Mouse (Mus musculus): Measurements from ENCODE around the gene Cog6. TPM values are rescaled to one million over a fixed set of nuclear protein-coding genes. Genes with fewer than 3 reads are reported as not detected.

Gene Cog6
- polyA plus RNA-seq, 1 experiment from 2014 or later, result 59.0 TPM

GRCm38 (mm10) chr3:52963441-52963840 lies 53.6 kb downstream of the Cog6 start:
- Histone ChIP-seq H3K9ac (ENCODE audit: low read depth, low read length) (no peak overlapping the region), H3K4me3 (ENCODE audit: low read depth, low read length) (no peak overlapping the region), H3K36me3 (ENCODE audit: control insufficient read depth, insufficient read depth, low read length) (no peaks in the 10 kb centered on the region), H3K4me2 (no peak overlapping the region), H3K4me1 (ENCODE audit: control insufficient read depth, insufficient read depth, low read length) (peaks cover 5% of the 10 kb centered on the region; the same call in 1 of the 2 replicates), H3K27ac (ENCODE audit: low read depth, low read length) (no peak overlapping the region), H3K9me3 (replicated peaks; ENCODE audit: control insufficient read depth, low read length) (no peaks in the 10 kb centered on the region; the same call in 1 of the 2 replicates), H3K27me3 (ENCODE audit: control insufficient read depth, insufficient read depth, low read length) (no peaks in the 10 kb centered on the region)
- no peak for ATAC-seq (replicated peaks; ENCODE audit: insufficient number of reproducible peaks, low FRiP score, low TSS enrichment)
- WGBS (ENCODE audit: insufficient replicate concordance), result 87% methylated on average over 8 of the region's 8 CpGs

- H3K4me3 ChIP-seq (ENCODE audit: low read depth, low read length), result no peak overlapping the region
- no peak for ATAC-seq (replicated peaks; ENCODE audit: insufficient number of reproducible peaks, low FRiP score, low TSS enrichment)
These were observed 54.6 kb downstream of the Cog6 start for GRCm38 (mm10) chr3:52962391-52962790.

GRCm38 (mm10) chr3:52961661-52962060 lies 55.4 kb downstream of the Cog6 start:
- ATAC-seq (replicated peaks; ENCODE audit: insufficient number of reproducible peaks, low FRiP score, low TSS enrichment), result no peak
- H3K9ac ChIP-seq (ENCODE audit: low read depth, low read length), result no peak overlapping the region
- peaks cover 5% of the 10 kb centered on the region; the same call in 1 of the 2 replicates for H3K4me1 ChIP-seq (ENCODE audit: control insufficient read depth, insufficient read depth, low read length)
- WGBS (ENCODE audit: insufficient replicate concordance), result 76% methylated on average over 3 of the region's 3 CpGs
- no peak overlapping the region for H3K4me2 ChIP-seq
- H3K9me3 ChIP-seq (replicated peaks; ENCODE audit: control insufficient read depth, low read length), result no peaks in the 10 kb centered on the region; the same call in 1 of the 2 replicates
- H3K27me3 ChIP-seq (ENCODE audit: control insufficient read depth, insufficient read depth, low read length), result no peaks in the 10 kb centered on the region
- no peak overlapping the region for H3K27ac ChIP-seq (ENCODE audit: low read depth, low read length)
- no peaks in the 10 kb centered on the region for H3K36me3 ChIP-seq (ENCODE audit: control insufficient read depth, insufficient read depth, low read length)
- H3K4me3 ChIP-seq (ENCODE audit: low read depth, low read length), result no peak overlapping the region

More at GRCm38 (mm10) chr3:52962391-52962790, 54.6 kb downstream of the Cog6 start:
- peaks cover 5% of the 10 kb centered on the region; the same call in 1 of the 2 replicates for H3K4me1 ChIP-seq (ENCODE audit: control insufficient read depth, insufficient read depth, low read length)
- H3K27ac ChIP-seq (ENCODE audit: low read depth, low read length), result no peak overlapping the region
- H3K27me3 ChIP-seq (ENCODE audit: control insufficient read depth, insufficient read depth, low read length), result no peaks in the 10 kb centered on the region
- H3K9ac ChIP-seq (ENCODE audit: low read depth, low read length), result no peak overlapping the region
- WGBS (ENCODE audit: insufficient replicate concordance), result 91% methylated on average over 14 of the region's 14 CpGs
- no peak overlapping the region for H3K4me2 ChIP-seq
- H3K9me3 ChIP-seq (replicated peaks; ENCODE audit: control insufficient read depth, low read length), result no peaks in the 10 kb centered on the region; the same call in 1 of the 2 replicates
- no peaks in the 10 kb centered on the region for H3K36me3 ChIP-seq (ENCODE audit: control insufficient read depth, insufficient read depth, low read length)

- Histone ChIP-seq H3K36me3 (ENCODE audit: control insufficient read depth, insufficient read depth, low read length) (no peaks in the 10 kb centered on the region), H3K4me3 (ENCODE audit: low read depth, low read length) (no peak overlapping the region)
- 91% methylated on average over 13 of the region's 13 CpGs for WGBS (ENCODE audit: insufficient replicate concordance)
These were observed 56.1 kb downstream of the Cog6 start for GRCm38 (mm10) chr3:52960951-52961350.

GRCm38 (mm10) chr3:52958444-52959120 lies 58.5 kb downstream of the Cog6 start:
- no peaks in the 10 kb centered on the region for H3K27me3 ChIP-seq (ENCODE audit: control insufficient read depth, insufficient read depth, low read length)
- no peaks in the 10 kb centered on the region; the same call in 1 of the 2 replicates for H3K9me3 ChIP-seq (replicated peaks; ENCODE audit: control insufficient read depth, low read length)
- H3K36me3 ChIP-seq (ENCODE audit: control insufficient read depth, insufficient read depth, low read length), result no peaks in the 10 kb centered on the region
- no peak overlapping the region for H3K27ac ChIP-seq (ENCODE audit: low read depth, low read length)
- no peak overlapping the region for H3K4me2 ChIP-seq
- H3K9ac ChIP-seq (ENCODE audit: low read depth, low read length), result no peak overlapping the region
- no peak for ATAC-seq (replicated peaks; ENCODE audit: insufficient number of reproducible peaks, low FRiP score, low TSS enrichment)
- 64% methylated on average over 10 of the region's 10 CpGs for WGBS (ENCODE audit: insufficient replicate concordance)
- H3K4me3 ChIP-seq (ENCODE audit: low read depth, low read length), result no peak overlapping the region
- H3K4me1 ChIP-seq (ENCODE audit: control insufficient read depth, insufficient read depth, low read length), result peaks cover 16% of the 10 kb centered on the region

More at GRCm38 (mm10) chr3:52960951-52961350, 56.1 kb downstream of the Cog6 start:
- Histone ChIP-seq H3K9me3 (replicated peaks; ENCODE audit: control insufficient read depth, low read length) (no peaks in the 10 kb centered on the region; the same call in 1 of the 2 replicates), H3K27ac (ENCODE audit: low read depth, low read length) (no peak overlapping the region), H3K27me3 (ENCODE audit: control insufficient read depth, insufficient read depth, low read length) (no peaks in the 10 kb centered on the region), H3K4me2 (no peak overlapping the region), H3K9ac (ENCODE audit: low read depth, low read length) (no peak overlapping the region), H3K4me1 (ENCODE audit: control insufficient read depth, insufficient read depth, low read length) (peaks cover 6% of the 10 kb centered on the region)
- ATAC-seq (replicated peaks; ENCODE audit: insufficient number of reproducible peaks, low FRiP score, low TSS enrichment), result no peak

GRCm38 (mm10) chr3:52957861-52958260 lies 59.2 kb downstream of the Cog6 start:
- 90% methylated on average over 7 of the region's 7 CpGs for WGBS (ENCODE audit: insufficient replicate concordance)
- Histone ChIP-seq H3K4me2 (no peak overlapping the region), H3K36me3 (ENCODE audit: control insufficient read depth, insufficient read depth, low read length) (no peaks in the 10 kb centered on the region), H3K27me3 (ENCODE audit: control insufficient read depth, insufficient read depth, low read length) (no peaks in the 10 kb centered on the region), H3K9ac (ENCODE audit: low read depth, low read length) (no peak overlapping the region), H3K9me3 (replicated peaks; ENCODE audit: control insufficient read depth, low read length) (no peaks in the 10 kb centered on the region; the same call in 1 of the 2 replicates), H3K4me1 (ENCODE audit: control insufficient read depth, insufficient read depth, low read length) (peaks cover 16% of the 10 kb centered on the region), H3K4me3 (ENCODE audit: low read depth, low read length) (no peak overlapping the region), H3K27ac (ENCODE audit: low read depth, low read length) (no peak overlapping the region)
- no peak for ATAC-seq (replicated peaks; ENCODE audit: insufficient number of reproducible peaks, low FRiP score, low TSS enrichment)

GRCm38 (mm10) chr3:52956236-52956635 lies 60.8 kb downstream of the Cog6 start:
- H3K4me3 ChIP-seq (ENCODE audit: low read depth, low read length), result no peak overlapping the region
- peak overlapping the region; percentile 67 for H3K27ac ChIP-seq (ENCODE audit: low read depth, low read length)
- no peak for ATAC-seq (replicated peaks; ENCODE audit: insufficient number of reproducible peaks, low FRiP score, low TSS enrichment)
- H3K27me3 ChIP-seq (ENCODE audit: control insufficient read depth, insufficient read depth, low read length), result no peaks in the 10 kb centered on the region
- H3K9ac ChIP-seq (ENCODE audit: low read depth, low read length), result no peak overlapping the region
- H3K36me3 ChIP-seq (ENCODE audit: control insufficient read depth, insufficient read depth, low read length), result no peaks in the 10 kb centered on the region
- no peak overlapping the region for H3K4me2 ChIP-seq
- H3K4me1 ChIP-seq (ENCODE audit: control insufficient read depth, insufficient read depth, low read length), result peaks cover 16% of the 10 kb centered on the region
- WGBS (ENCODE audit: insufficient replicate concordance), result 75% methylated on average over 11 of the region's 11 CpGs
- H3K9me3 ChIP-seq (replicated peaks; ENCODE audit: control insufficient read depth, low read length), result no peaks in the 10 kb centered on the region; the same call in 1 of the 2 replicates

- no peaks in the 10 kb centered on the region for H3K36me3 ChIP-seq (ENCODE audit: control insufficient read depth, insufficient read depth, low read length)
- peak overlapping the region; percentile 77 for H3K27ac ChIP-seq (ENCODE audit: low read depth, low read length)
- H3K27me3 ChIP-seq (ENCODE audit: control insufficient read depth, insufficient read depth, low read length), result no peaks in the 10 kb centered on the region
- peaks cover 16% of the 10 kb centered on the region for H3K4me1 ChIP-seq (ENCODE audit: control insufficient read depth, insufficient read depth, low read length)
- ATAC-seq (replicated peaks; ENCODE audit: insufficient number of reproducible peaks, low FRiP score, low TSS enrichment), result peak; percentile 76
- H3K4me3 ChIP-seq (ENCODE audit: low read depth, low read length), result no peak overlapping the region
- H3K9me3 ChIP-seq (replicated peaks; ENCODE audit: control insufficient read depth, low read length), result no peaks in the 10 kb centered on the region; the same call in 1 of the 2 replicates
- H3K4me2 ChIP-seq, result no peak overlapping the region
- no peak overlapping the region for H3K9ac ChIP-seq (ENCODE audit: low read depth, low read length)
- 8% methylated on average over 10 of the region's 10 CpGs for WGBS (ENCODE audit: insufficient replicate concordance)
These were observed 61.5 kb downstream of the Cog6 start for GRCm38 (mm10) chr3:52955481-52956019.
